Mouse (Mus musculus) bone marrow, adult 2 months (tissue): Measurements from ENCODE around the gene Brsk2.

Experiments
- CTCF ChIP-seq: fragments of 200-500 bp; IDR thresholded peaks from 2 replicates; pipeline ENCODE4 v1.5.1; 2011; ENCODE audit warnings: low read length, control low read depth; ENCODE audit not compliant: control insufficient read depth, insufficient read depth
- POLR2A ChIP-seq: fragments of 200-500 bp; IDR thresholded peaks from 2 replicates; pipeline ENCODE4 v1.6.1; 2011; ENCODE audit warnings: low read depth, mild to moderate bottlenecking, control low read depth, low read length, borderline replicate concordance; ENCODE audit not compliant: control insufficient read depth

GRCm38 (mm10) chr7:141991183-141991582, 41.6 kb downstream of the Brsk2 start:
- TF ChIP-seq POLR2A (no peak), CTCF (no peak)
